Mouse (Mus musculus) mammary gland, adult 2 months (tissue): ENCODE data around the gene Srp14. TPM values are rescaled to one million over a fixed set of nuclear protein-coding genes. Genes with fewer than 3 reads are reported as not detected.

Source experiments
- polyA plus RNA-seq: library from polyadenylated mRNA; depleted of rRNA; stranded (reverse); fragments of >200 nt; gene quantifications from 2 replicates; pipeline ENCODE4 v1.2.3, GENCODE M21; 2012; ENCODE audit warnings: low replicate concordance; rRNA removed

Gene Srp14
- polyA plus RNA-seq = 40.8 and 64.1 TPM in 2 replicates

DNA sequence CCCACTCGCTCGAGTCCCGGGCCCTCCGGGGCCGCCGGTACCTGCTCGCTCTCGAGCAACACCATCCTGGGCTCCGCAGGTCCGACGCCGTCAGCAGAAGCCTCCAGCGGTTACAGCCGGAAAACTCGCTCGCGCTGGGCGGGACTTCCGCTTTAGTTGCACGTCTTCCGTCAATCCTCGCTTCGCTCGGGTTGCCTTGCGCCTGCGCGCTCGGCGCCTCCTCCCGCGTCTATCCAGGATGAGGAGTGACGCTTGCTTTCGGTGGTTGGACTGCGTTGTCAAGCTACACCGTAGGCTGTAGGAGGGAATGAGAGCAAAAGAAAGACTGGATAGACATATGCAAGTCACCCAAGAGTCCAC is at the start of gene Srp14:
Gene Srp14 (minus strand): TSS at position 162 of the 360 bp plus-strand sequence.

Other genes starting within 250 kb of the Srp14 start
- gene Fsip1, start 222.7 kb downstream of the Srp14 start, polyA plus RNA-seq = not detected in 2 replicates
- 1.4 TPM in 2 replicates for gene Gpr176, start 106.3 kb downstream of the Srp14 start, polyA plus RNA-seq
- 9.5 and 10.7 TPM in 2 replicates for gene Eif2ak4, start 91.1 kb downstream of the Srp14 start, polyA plus RNA-seq
- 28.8 and 46.9 TPM in 2 replicates for gene Bmf, start 70.0 kb upstream of the Srp14 start, polyA plus RNA-seq
- gene Bub1b, start 118.5 kb upstream of the Srp14 start, polyA plus RNA-seq = 1.8 and 2.6 TPM in 2 replicates
- gene Pak6, start 183.6 kb upstream of the Srp14 start, polyA plus RNA-seq = 6.1 and 6.9 TPM in 2 replicates
- gene Ankrd63, start 224.3 kb upstream of the Srp14 start, polyA plus RNA-seq = 0.10 and 0.16 TPM in 2 replicates
- gene Plcb2, start 248.7 kb upstream of the Srp14 start, polyA plus RNA-seq = 16.6 and 17.0 TPM in 2 replicates